Mouse (Mus musculus): ENCODE data around the gene Ifnl3. TPM values are rescaled to one million over a fixed set of nuclear protein-coding genes. Genes with fewer than 3 reads are reported as not detected.
A peak's percentile ranks its signal among the peaks of the same experiment; 100 is the strongest.

Gene Ifnl3
- polyA plus RNA-seq, 1 experiment from 2014 or later, result not detected

GRCm38 (mm10) chr7:28567539-28567938, 44.9 kb downstream of the Ifnl3 start:
- no peaks in the 10 kb centered on the region for H3K9me3 ChIP-seq
- H3K4me2 ChIP-seq (replicated peaks), result no peak overlapping the region
- WGBS, result 84% methylated on average over 4 of the region's 4 CpGs
- H3K4me1 ChIP-seq, result peaks cover 12% of the 10 kb centered on the region; the same call in 1 of the 2 replicates
- peaks cover 63% of the 10 kb centered on the region for H3K36me3 ChIP-seq
- no peak overlapping the region for H3K9ac ChIP-seq
- H3K4me3 ChIP-seq, result no peak overlapping the region
- H3K27ac ChIP-seq, result no peak overlapping the region
- no peaks in the 10 kb centered on the region for H3K27me3 ChIP-seq
- no peak for ATAC-seq (ENCODE audit: insufficient number of reproducible peaks, insufficient read depth, low FRiP score, low TSS enrichment)

DNA sequence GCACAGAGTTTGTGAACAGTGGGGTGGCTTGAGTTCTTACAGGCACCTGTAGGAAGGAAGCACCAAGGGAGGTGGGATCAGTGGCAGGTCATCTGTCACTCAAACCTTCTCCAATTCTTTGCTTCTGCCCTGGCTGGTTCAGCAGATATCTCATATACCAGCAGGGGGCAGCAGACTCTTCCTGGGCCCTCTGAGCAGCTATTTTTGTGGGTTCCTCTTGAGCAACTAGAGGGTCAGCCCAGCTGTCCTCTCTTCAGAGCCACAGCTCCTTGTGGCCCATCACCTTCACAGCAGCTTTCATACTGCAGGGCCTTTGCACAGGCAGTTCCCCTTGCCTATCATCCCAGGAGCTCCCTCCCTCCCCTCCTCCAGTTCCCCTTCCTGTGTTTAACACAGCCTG, 45.6 kb downstream of the Ifnl3 start:
- ATAC-seq (ENCODE audit: insufficient number of reproducible peaks, insufficient read depth, low FRiP score, low TSS enrichment), result no peak
- Histone ChIP-seq H3K4me1 (peaks cover 12% of the 10 kb centered on the region; the same call in 1 of the 2 replicates), H3K4me2 (replicated peaks) (no peak overlapping the region), H3K27me3 (no peaks in the 10 kb centered on the region), H3K9me3 (no peaks in the 10 kb centered on the region), H3K4me3 (no peak overlapping the region), H3K27ac (no peak overlapping the region), H3K9ac (no peak overlapping the region), H3K36me3 (peaks cover 55% of the 10 kb centered on the region)

GRCm38 (mm10) chr7:28570291-28570981, 47.8 kb downstream of the Ifnl3 start:
- no peak overlapping the region for H3K9ac ChIP-seq
- peak; percentile 37; the same call in 1 of the 2 replicates for ATAC-seq (ENCODE audit: insufficient number of reproducible peaks, insufficient read depth, low FRiP score, low TSS enrichment)
- 70% methylated on average over 12 of the region's 12 CpGs for WGBS
- H3K27me3 ChIP-seq, result no peaks in the 10 kb centered on the region
- H3K9me3 ChIP-seq, result no peaks in the 10 kb centered on the region
- no peak overlapping the region for H3K4me2 ChIP-seq (replicated peaks)
- H3K36me3 ChIP-seq, result peaks cover 36% of the 10 kb centered on the region
- H3K4me1 ChIP-seq, result peaks cover 12% of the 10 kb centered on the region; the same call in 1 of the 2 replicates
- H3K4me3 ChIP-seq, result no peak overlapping the region
- peak overlapping the region; percentile 62 for H3K27ac ChIP-seq

DNA sequence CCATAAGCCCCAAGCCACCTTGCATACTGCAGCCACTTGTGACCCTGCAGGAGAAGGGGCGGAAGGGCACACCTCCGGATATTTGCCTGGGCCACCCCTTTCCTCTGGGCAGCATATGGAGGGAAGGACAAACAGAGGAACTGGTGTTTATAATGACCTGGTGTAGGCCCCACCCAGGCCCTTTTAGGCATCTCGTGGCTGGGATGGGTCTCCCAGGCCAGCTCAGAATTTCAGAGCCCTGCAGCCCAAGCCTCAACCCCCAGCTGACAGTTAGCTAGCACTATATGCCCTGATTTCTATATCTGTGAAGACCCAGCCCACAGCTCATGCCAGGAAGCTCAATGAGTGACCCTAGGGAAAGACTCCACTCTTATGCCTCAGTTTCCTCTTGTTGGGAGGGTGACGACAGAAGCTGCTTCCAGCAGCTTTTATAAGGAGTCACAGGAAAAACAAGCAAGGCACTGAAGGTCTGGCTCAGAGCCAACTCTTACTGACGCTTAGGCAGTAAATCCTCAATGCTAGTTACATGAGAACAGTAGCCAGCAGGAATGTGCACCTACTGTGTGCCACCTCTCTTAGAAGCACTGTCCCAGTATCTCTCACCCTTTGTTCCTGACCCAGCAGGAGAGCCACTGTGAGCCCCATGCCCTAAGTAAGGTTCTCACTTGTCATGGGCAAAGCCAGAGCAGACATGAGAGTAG, 48.5 kb downstream of the Ifnl3 start:
- no peaks in the 10 kb centered on the region for H3K27me3 ChIP-seq
- no peak for ATAC-seq (ENCODE audit: insufficient number of reproducible peaks, insufficient read depth, low FRiP score, low TSS enrichment)
- H3K4me2 ChIP-seq (replicated peaks), result no peak overlapping the region
- WGBS, result 39% methylated on average over 5 of the region's 5 CpGs
- H3K27ac ChIP-seq, result peak overlapping the region; percentile 62
- H3K9ac ChIP-seq, result no peak overlapping the region
- H3K36me3 ChIP-seq, result peaks cover 32% of the 10 kb centered on the region
- H3K4me3 ChIP-seq, result no peak overlapping the region
- peaks cover 18% of the 10 kb centered on the region; the same call in 1 of the 2 replicates for H3K4me1 ChIP-seq
- no peaks in the 10 kb centered on the region for H3K9me3 ChIP-seq

GRCm38 (mm10) chr7:28572689-28573088, 50.1 kb downstream of the Ifnl3 start:
- H3K9ac ChIP-seq, result no peak overlapping the region
- no peak overlapping the region for H3K27ac ChIP-seq
- no peaks in the 10 kb centered on the region for H3K9me3 ChIP-seq
- peaks cover 16% of the 10 kb centered on the region for H3K36me3 ChIP-seq
- no peak overlapping the region for H3K4me3 ChIP-seq
- no peak for ATAC-seq (ENCODE audit: insufficient number of reproducible peaks, insufficient read depth, low FRiP score, low TSS enrichment)
- no peaks in the 10 kb centered on the region for H3K27me3 ChIP-seq
- WGBS, result 80% methylated on average over 5 of the region's 5 CpGs
- peaks cover 31% of the 10 kb centered on the region for H3K4me1 ChIP-seq
- H3K4me2 ChIP-seq (replicated peaks), result no peak overlapping the region

- Histone ChIP-seq H3K9ac (no peak overlapping the region), H3K9me3 (no peaks in the 10 kb centered on the region), H3K27me3 (no peaks in the 10 kb centered on the region), H3K27ac (no peak overlapping the region), H3K4me1 (peaks cover 31% of the 10 kb centered on the region), H3K36me3 (0 out of 2 replicates have a peak, but pooled peaks cover 12% of the 10 kb centered on the region), H3K4me3 (no peak overlapping the region), H3K4me2 (replicated peaks) (no peak overlapping the region)
- 91% methylated on average over 3 of the region's 3 CpGs for WGBS
- no peak for ATAC-seq (ENCODE audit: insufficient number of reproducible peaks, insufficient read depth, low FRiP score, low TSS enrichment)
Observed at GRCm38 (mm10) chr7:28573236-28573635, 50.6 kb downstream of the Ifnl3 start.

Small RNA genes lying within 50 kb of the gene (microRNA-seq; reads per million reads assigned to microRNA genes)
- gene Mir7049, result 0.54 reads per million

Other genes with a start within 250 kb of the Ifnl3 start
- 19.2 and 19.5 TPM in 2 replicates for gene Eid2b, start 245.1 kb upstream of the Ifnl3 start, polyA plus RNA-seq (2016; fragmentation: Nextera tagmentation; extraction: Ambion mirVana)
- gene Selenov, start 231.7 kb upstream of the Ifnl3 start, polyA plus RNA-seq (2016; fragmentation: Nextera tagmentation; extraction: Ambion mirVana), result not detected in 2 replicates
- 3.5 and 3.7 TPM in 2 replicates for gene Dll3, start 220.6 kb upstream of the Ifnl3 start, polyA plus RNA-seq (2016; fragmentation: Nextera tagmentation; extraction: Ambion mirVana)
- 162 and 170 TPM in 2 replicates for gene Timm50, start 210.8 kb upstream of the Ifnl3 start, polyA plus RNA-seq (2016; fragmentation: Nextera tagmentation; extraction: Ambion mirVana)
- gene Supt5, start 184.1 kb upstream of the Ifnl3 start, polyA plus RNA-seq (2016; fragmentation: Nextera tagmentation; extraction: Ambion mirVana), result 106 TPM in 2 replicates
- 836 and 855 TPM in 2 replicates for gene Rps16, start 172.2 kb upstream of the Ifnl3 start, polyA plus RNA-seq (2016; fragmentation: Nextera tagmentation; extraction: Ambion mirVana)
- 114 and 121 TPM in 2 replicates for gene Plekhg2, start 150.2 kb upstream of the Ifnl3 start, polyA plus RNA-seq (2016; fragmentation: Nextera tagmentation; extraction: Ambion mirVana)
- gene Zfp36, start 142.6 kb upstream of the Ifnl3 start, polyA plus RNA-seq (2016; fragmentation: Nextera tagmentation; extraction: Ambion mirVana), result 7.8 and 8.6 TPM in 2 replicates
- gene Med29, start 130.1 kb upstream of the Ifnl3 start, polyA plus RNA-seq (2016; fragmentation: Nextera tagmentation; extraction: Ambion mirVana), result 51.1 and 52.0 TPM in 2 replicates
- gene Paf1, start 129.9 kb upstream of the Ifnl3 start, polyA plus RNA-seq (2016; fragmentation: Nextera tagmentation; extraction: Ambion mirVana), result 82.2 and 85.5 TPM in 2 replicates
- gene Gmfg, start 85.4 kb upstream of the Ifnl3 start, polyA plus RNA-seq (2016; fragmentation: Nextera tagmentation; extraction: Ambion mirVana), result 7.5 and 8.3 TPM in 2 replicates
- gene Lrfn1, start 70.9 kb upstream of the Ifnl3 start, polyA plus RNA-seq (2016; fragmentation: Nextera tagmentation; extraction: Ambion mirVana), result 9.9 and 10.7 TPM in 2 replicates
- not detected in 2 replicates for gene Ifnl2, start 12.4 kb upstream of the Ifnl3 start, polyA plus RNA-seq (2016; fragmentation: Nextera tagmentation; extraction: Ambion mirVana)
- gene Sycn, start 18.0 kb downstream of the Ifnl3 start, polyA plus RNA-seq (2016; fragmentation: Nextera tagmentation; extraction: Ambion mirVana), result not detected in 2 replicates
- gene Nccrp1, start 24.4 kb downstream of the Ifnl3 start, polyA plus RNA-seq (2016; fragmentation: Nextera tagmentation; extraction: Ambion mirVana), result not detected in 2 replicates
- 36.6 and 36.8 TPM in 2 replicates for gene Samd4b, start 75.3 kb downstream of the Ifnl3 start, polyA plus RNA-seq (2016; fragmentation: Nextera tagmentation; extraction: Ambion mirVana)
- 43.4 and 44.1 TPM in 2 replicates for gene Pak4, start 75.3 kb downstream of the Ifnl3 start, polyA plus RNA-seq (2016; fragmentation: Nextera tagmentation; extraction: Ambion mirVana)
- 0.18 TPM in 1 of 2 replicates, not detected in the other for gene Acp7, start 108.5 kb downstream of the Ifnl3 start, polyA plus RNA-seq (2016; fragmentation: Nextera tagmentation; extraction: Ambion mirVana)
- gene Fbxo27, start 170.0 kb downstream of the Ifnl3 start, polyA plus RNA-seq (2016; fragmentation: Nextera tagmentation; extraction: Ambion mirVana), result 8.6 and 11.9 TPM in 2 replicates
- 15.9 and 19.7 TPM in 2 replicates for gene Fbxo17, start 194.0 kb downstream of the Ifnl3 start, polyA plus RNA-seq (2016; fragmentation: Nextera tagmentation; extraction: Ambion mirVana)
- 135 and 138 TPM in 2 replicates for gene Mrps12, start 219.0 kb downstream of the Ifnl3 start, polyA plus RNA-seq (2016; fragmentation: Nextera tagmentation; extraction: Ambion mirVana)
- gene Sars2, start 219.2 kb downstream of the Ifnl3 start, polyA plus RNA-seq (2016; fragmentation: Nextera tagmentation; extraction: Ambion mirVana), result 29.8 and 32.0 TPM in 2 replicates
- gene Ccer2, start 233.3 kb downstream of the Ifnl3 start, polyA plus RNA-seq (2016; fragmentation: Nextera tagmentation; extraction: Ambion mirVana), result 5.0 and 6.5 TPM in 2 replicates
- gene Sirt2, start 243.9 kb downstream of the Ifnl3 start, polyA plus RNA-seq (2016; fragmentation: Nextera tagmentation; extraction: Ambion mirVana), result 76.1 and 76.7 TPM in 2 replicates
- gene Nfkbib, start 244.7 kb downstream of the Ifnl3 start, polyA plus RNA-seq (2016; fragmentation: Nextera tagmentation; extraction: Ambion mirVana), result 38.9 and 42.0 TPM in 2 replicates

All from embryonic facial prominence, embryonic 12.5 days (tissue).